Mouse (Mus musculus) right cerebral cortex, postnatal 10 days (tissue): ENCODE measurements around the gene Dnajb5.

Experiments used
- DNase-seq, 2 experiments: peaks; one replicate each; pipeline ENCODE4 v3.0.0; 2021; ENCODE audit warnings: low spot score in 2 of 2

The Dnajb5 gene

GRCm38 (mm10) chr4:42943341-42943740 is 6.3 kb upstream of the Dnajb5 start:
- DNase-seq, result peak; percentile 61 to 73

DNA sequence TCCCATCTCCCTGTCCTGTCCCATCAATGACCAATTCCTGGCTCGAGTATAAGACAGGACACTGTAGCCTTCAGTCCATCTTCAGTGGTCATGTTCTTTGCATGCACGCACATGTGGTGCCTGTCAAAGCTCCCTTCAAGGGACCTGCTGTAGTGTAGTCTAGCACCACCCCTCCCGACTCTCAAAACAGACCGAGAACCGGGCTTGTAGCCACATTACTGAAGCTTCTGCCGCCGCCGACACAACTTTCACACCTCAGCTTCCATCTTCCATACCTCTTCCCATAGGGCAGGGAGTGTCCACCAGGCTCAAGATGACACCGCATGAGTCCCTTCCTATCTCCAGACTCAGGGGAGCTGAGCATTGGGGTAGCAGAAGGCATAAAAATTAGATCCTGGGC is 5.4 kb upstream of the Dnajb5 start:
- no peak for DNase-seq

DNA sequence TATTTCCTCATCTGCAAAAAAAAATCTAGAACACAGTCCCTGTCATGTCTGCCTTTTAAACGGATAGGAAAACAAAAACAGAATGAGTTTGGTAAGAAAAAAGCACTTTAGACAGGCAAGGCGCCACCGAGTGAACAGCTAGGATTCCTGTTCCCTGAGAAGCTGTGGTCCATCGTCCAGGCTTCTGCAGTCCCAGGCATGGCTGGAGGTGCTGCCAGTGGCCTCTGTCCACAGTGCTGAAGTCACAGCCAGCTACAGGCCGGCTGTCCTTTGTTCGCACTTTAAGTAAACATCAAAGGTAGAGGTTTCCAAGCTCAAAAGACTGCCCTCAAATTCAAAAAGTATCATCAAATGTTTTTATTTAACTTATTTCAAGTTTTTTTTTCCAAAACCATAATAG is 4.6 kb upstream of the Dnajb5 start:
- no peak for DNase-seq

GRCm38 (mm10) chr4:42945445-42945844 is 4.2 kb upstream of the Dnajb5 start:
- DNase-seq, result peak in 1 of 2 experiments; percentile 74

- peak; percentile 88 to 90 for DNase-seq
Observed at GRCm38 (mm10) chr4:42945952-42946351, 3.7 kb upstream of the Dnajb5 start.

GRCm38 (mm10) chr4:42946733-42947290 is 2.8 kb upstream of the Dnajb5 start:
- DNase-seq, result peak; percentile 97 to 99

- DNase-seq, result peak; percentile 75 to 76
Observed at GRCm38 (mm10) chr4:42948527-42948926, 1.1 kb upstream of the Dnajb5 start.

DNA sequence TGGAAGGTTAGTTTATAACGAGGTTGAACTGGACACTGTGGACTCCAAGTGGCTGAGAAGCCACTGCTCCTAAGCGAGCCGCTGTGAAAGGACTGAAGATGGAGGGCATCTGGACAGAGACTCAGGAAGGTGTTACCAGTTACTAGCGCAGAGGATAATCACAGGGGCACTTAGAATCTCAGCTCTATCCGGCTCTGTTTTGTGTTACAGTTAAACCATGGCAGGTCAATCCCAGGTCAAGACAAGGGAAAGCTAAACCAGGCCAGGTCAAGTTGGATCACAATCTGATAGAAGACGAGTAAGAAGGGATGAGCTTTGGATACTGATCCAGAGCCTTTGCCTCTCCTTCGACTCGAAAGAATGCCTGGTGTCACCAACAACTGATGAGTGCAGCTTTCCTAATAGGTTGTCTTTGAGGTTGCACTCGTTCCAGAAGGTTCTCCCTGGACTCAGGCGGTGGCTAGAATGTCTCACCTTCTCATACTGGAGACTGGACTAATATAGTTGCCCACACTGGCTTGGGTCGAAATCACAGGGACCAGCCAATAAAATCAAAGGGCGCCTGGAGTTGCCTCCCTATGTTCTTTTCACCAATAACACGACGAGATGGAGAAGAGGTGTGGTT is 451 bp upstream of the Dnajb5 start:
- no peak for DNase-seq

DNA sequence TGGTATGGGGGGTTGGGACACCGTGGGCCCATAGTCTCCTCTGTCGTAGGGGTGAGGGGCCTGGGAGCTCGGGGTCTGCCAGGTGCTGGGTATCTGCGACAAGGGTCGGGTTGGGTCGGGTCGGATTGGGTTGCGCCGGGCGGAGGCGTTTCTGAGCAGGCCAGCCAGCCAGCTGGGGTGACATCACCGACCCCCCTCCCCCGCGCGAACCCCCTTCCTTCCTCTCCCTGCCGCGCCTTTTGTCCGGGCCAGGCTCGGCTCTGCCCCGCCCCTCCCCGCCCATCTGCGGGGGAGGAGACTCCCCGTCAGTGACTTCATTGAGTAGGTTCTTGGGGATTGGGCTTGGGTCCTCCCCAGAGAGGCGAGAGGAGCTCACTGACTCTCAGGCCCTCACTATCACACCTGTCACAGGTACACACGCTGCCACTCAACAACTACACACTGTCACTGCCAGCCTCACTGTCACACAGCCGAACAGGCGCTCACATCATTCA is 498 bp downstream of the Dnajb5 start:
- DNase-seq, result peak; percentile 91 to 94

GRCm38 (mm10) chr4:42951206-42952195 is 1.9 kb downstream of the Dnajb5 start:
- DNase-seq, result peak; percentile 50 to 54

DNA sequence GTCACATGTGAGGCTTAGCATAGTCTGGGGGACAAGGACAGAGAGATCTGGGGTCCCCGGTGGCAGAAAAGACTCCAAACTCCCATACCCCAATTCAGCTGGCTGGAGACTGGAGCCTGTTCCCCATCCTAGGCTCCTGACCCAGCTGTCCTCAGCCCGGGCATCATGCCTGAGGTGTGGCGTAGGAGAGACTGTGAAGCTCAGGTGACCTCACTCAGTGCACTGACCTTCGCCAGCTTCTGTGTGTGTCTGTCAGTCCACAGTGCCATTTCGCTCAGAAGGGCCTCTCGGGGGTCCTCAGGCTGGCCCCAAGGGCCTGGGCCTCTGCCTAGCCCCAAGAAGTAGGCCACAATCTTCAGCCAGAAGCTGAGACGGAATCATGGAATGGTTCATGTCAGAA is 2.9 kb downstream of the Dnajb5 start:
- DNase-seq, result peak; percentile 48 to 54

- peak; percentile 63 to 66 for DNase-seq
Observed at GRCm38 (mm10) chr4:42953435-42954094, 4.0 kb downstream of the Dnajb5 start.

GRCm38 (mm10) chr4:42954297-42954696 is 4.7 kb downstream of the Dnajb5 start:
- peak; percentile 87 to 89 for DNase-seq

GRCm38 (mm10) chr4:42955200-42955599 is 5.6 kb downstream of the Dnajb5 start:
- DNase-seq, result no peak

DNA sequence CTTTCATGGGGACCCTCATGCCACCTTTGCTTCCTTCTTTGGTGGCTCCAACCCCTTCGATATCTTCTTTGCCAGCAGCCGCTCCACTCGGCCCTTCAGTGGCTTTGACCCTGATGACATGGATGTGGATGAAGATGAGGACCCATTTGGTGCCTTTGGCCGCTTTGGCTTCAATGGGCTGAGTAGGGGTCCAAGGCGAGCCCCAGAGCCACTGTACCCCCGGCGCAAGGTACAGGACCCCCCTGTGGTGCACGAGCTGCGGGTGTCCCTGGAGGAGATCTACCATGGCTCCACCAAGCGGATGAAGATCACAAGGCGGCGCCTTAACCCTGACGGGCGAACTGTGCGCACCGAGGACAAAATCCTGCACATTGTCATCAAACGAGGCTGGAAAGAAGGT is 7.0 kb downstream of the Dnajb5 start:
- DNase-seq, result no peak

- DNase-seq, result peak in 1 of 2 experiments; percentile 15
Observed at GRCm38 (mm10) chr4:42957306-42957705, 7.7 kb downstream of the Dnajb5 start.

DNA sequence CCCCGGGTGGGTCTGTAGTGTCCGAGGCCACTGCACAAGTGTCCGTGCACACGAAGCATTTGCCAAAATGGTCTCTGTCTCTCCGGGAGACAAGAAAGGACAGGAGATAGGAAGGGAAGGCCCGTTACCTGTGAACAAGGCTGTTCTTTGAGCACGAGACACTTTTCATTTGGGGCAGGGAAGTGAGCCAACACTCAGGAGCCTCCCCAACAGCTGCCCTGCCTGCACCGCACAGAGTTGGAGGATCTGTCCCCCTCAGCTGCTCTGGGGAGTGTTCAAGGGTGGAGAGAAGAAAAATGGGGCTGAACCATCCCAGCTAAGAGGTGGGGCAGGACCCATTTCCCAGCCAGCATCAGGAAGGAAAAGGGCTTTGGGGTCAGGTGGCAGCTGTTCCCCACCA is 8.4 kb downstream of the Dnajb5 start:
- DNase-seq, result no peak

- no peak for DNase-seq
Observed at GRCm38 (mm10) chr4:42958942-42959341, 9.3 kb downstream of the Dnajb5 start.

GRCm38 (mm10) chr4:42959382-42959781 is 9.8 kb downstream of the Dnajb5 start:
- peak in 1 of 2 experiments; percentile 61 for DNase-seq

GRCm38 (mm10) chr4:42961592-42961991 is 12.0 kb downstream of the Dnajb5 start:
- DNase-seq, result peak; percentile 82 to 83

DNA sequence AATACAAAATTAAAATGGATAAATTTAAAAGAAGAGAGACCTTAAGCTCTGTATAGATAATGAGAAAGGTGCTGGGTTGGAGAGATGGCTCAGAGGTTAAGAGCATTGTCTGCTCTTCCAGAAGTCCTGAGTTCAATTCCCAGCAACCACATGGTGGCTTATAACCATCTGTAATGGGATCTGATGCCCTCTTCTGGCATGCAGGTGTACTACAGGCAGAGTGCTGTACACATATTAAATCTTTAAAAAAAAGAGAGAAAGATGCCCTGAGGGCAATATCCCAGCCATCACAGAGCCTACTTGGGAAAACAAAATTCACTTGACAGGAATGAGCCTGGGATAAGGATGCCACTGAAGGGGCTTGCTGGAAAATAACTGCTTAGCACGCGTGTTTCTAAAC is 13.9 kb downstream of the Dnajb5 start:
- no peak for DNase-seq
